Mouse (Mus musculus) CH12.LX (cell line): ENCODE measurements around the gene Gmppa. TPM values are rescaled to one million over a fixed set of nuclear protein-coding genes. Genes with fewer than 3 reads are reported as not detected.

ENCODE experiments used
- DNase-seq: peaks from one replicate; pipeline ENCODE4 v3.0.0-alpha.2; 2013; ENCODE audit errors: extremely low read depth
- H3K27ac ChIP-seq: 2 replicates; pipeline ENCODE4 v1.5.1; 2012; ENCODE audit warnings: low read depth, mild to moderate bottlenecking, control low read depth, moderate library complexity; ENCODE audit not compliant: insufficient read depth
- H3K27me3 ChIP-seq: replicated peaks from 2 replicates; pipeline ENCODE3; 2012; ENCODE audit warnings: inconsistent platforms
- H3K36me3 ChIP-seq, 2 experiments: replicated peaks in 1 of 2; 2 replicates each; pipeline versions ENCODE3 to v1.6.1; 2012; ENCODE audit warnings: inconsistent platforms in 1 of 2, low read length in 1 of 2, mild to moderate bottlenecking in 1 of 2, mixed read lengths in 1 of 2, moderate library complexity in 1 of 2; ENCODE audit not compliant: control insufficient read depth in 1 of 2, insufficient read depth in 1 of 2
- H3K4me1 ChIP-seq, 2 experiments: 2 replicates each; pipeline ENCODE4 v1.6.1; 2012; ENCODE audit warnings: inconsistent platforms in 1 of 2, moderate library complexity in 1 of 2; ENCODE audit not compliant: insufficient read depth in 2 of 2, control insufficient read depth in 1 of 2
- H3K4me2 ChIP-seq: 2 replicates; pipeline ENCODE4 v1.6.1; 2012; ENCODE audit warnings: low read depth, mild to moderate bottlenecking, control low read depth; ENCODE audit not compliant: poor library complexity, insufficient read depth, severe bottlenecking
- H3K4me3 ChIP-seq, 3 experiments: fragments of 150-350 bp in 1 of 3; sonication (generic) in 1 of 3; replicated peaks in 1 of 3; 2 replicates each; pipeline versions ENCODE3 to v1.5.1; 2011 to 2012; ENCODE audit warnings: low read depth in 2 of 3, low read length in 2 of 3, mild to moderate bottlenecking in 2 of 3, moderate library complexity in 2 of 3, control low read depth in 1 of 3, improper control_type of control experiment in 1 of 3, inconsistent platforms in 1 of 3, mixed read lengths in 1 of 3; ENCODE audit not compliant: poor library complexity in 1 of 3
- H3K79me2 ChIP-seq: replicated peaks from 2 replicates; pipeline ENCODE4 v1.6.1; 2012; ENCODE audit warnings: mild to moderate bottlenecking, moderate library complexity; ENCODE audit not compliant: control insufficient read depth, poor library complexity, insufficient read depth, severe bottlenecking; ENCODE audit errors: extremely low read depth
- H3K9ac ChIP-seq: 2 replicates; pipeline ENCODE4 v1.6.1; 2012; ENCODE audit warnings: low read depth, mild to moderate bottlenecking, control low read depth, moderate library complexity; ENCODE audit not compliant: insufficient read depth
- H3K9me3 ChIP-seq: replicated peaks from 2 replicates; pipeline ENCODE3; 2012; ENCODE audit warnings: low read length, inconsistent platforms, mixed read lengths
- CHD1 ChIP-seq: IDR thresholded peaks from 2 replicates; pipeline ENCODE4 v1.6.1; 2012; ENCODE audit warnings: low read depth, low read length, improper control_type of control experiment, inconsistent platforms
- CTCF ChIP-seq, 2 experiments: IDR thresholded peaks in 1 of 2; conservative IDR thresholded peaks in 1 of 2; 2 replicates each; pipeline ENCODE4 v1.5.1; 2011 to 2012; ENCODE audit warnings: low read depth in 2 of 2, low read length in 2 of 2, improper control_type of control experiment in 1 of 2, inconsistent platforms in 1 of 2, mild to moderate bottlenecking in 1 of 2, moderate library complexity in 1 of 2
- ELF1 ChIP-seq: IDR thresholded peaks from 2 replicates; pipeline ENCODE4 v1.6.1; 2014; ENCODE audit warnings: low read depth, mild to moderate bottlenecking, inconsistent platforms, low read length, improper control_type of control experiment
- ETS1 ChIP-seq: conservative IDR thresholded peaks from 2 replicates; pipeline ENCODE4 v1.6.1; 2012; ENCODE audit warnings: low read depth, mild to moderate bottlenecking, inconsistent platforms, low read length, improper control_type of control experiment, moderate library complexity
- GABPA ChIP-seq: IDR thresholded peaks from 2 replicates; pipeline ENCODE4 v1.6.1; 2012; ENCODE audit warnings: low read depth, low read length, improper control_type of control experiment, inconsistent platforms; ENCODE audit not compliant: insufficient replicate concordance
- MAFK ChIP-seq: IDR thresholded peaks from 2 replicates; pipeline ENCODE4 v1.6.1; 2011; ENCODE audit warnings: low read length, improper control_type of control experiment; ENCODE audit not compliant: insufficient replicate concordance
- MAX ChIP-seq: IDR thresholded peaks from 2 replicates; pipeline ENCODE4 v1.6.1; 2011; ENCODE audit warnings: low read length, improper control_type of control experiment
- MXI1 ChIP-seq: IDR thresholded peaks from 2 replicates; pipeline ENCODE4 v1.6.1; 2011; ENCODE audit warnings: mild to moderate bottlenecking, low read depth, low read length, improper control_type of control experiment
- MYC ChIP-seq: IDR thresholded peaks from 2 replicates; pipeline ENCODE4 v1.6.1; 2011; ENCODE audit warnings: low read depth, mild to moderate bottlenecking, improper control_type of control experiment, low read length
- NELFE ChIP-seq: IDR thresholded peaks from 2 replicates; pipeline ENCODE4 v1.6.1; 2011; ENCODE audit warnings: low read depth, low read length, improper control_type of control experiment
- PAX5 ChIP-seq: IDR thresholded peaks from 2 replicates; pipeline ENCODE4 v1.6.1; 2012; ENCODE audit warnings: low read length, inconsistent platforms, mixed read lengths
- RAD21 ChIP-seq: IDR thresholded peaks from 2 replicates; pipeline ENCODE4 v1.6.1; 2011; ENCODE audit warnings: low read depth, mild to moderate bottlenecking, low read length, improper control_type of control experiment, moderate library complexity
- SIN3A ChIP-seq: IDR thresholded peaks from 2 replicates; pipeline ENCODE4 v1.6.1; 2012; ENCODE audit warnings: low read length, improper control_type of control experiment, inconsistent platforms
- SMC3 ChIP-seq: IDR thresholded peaks from 2 replicates; pipeline ENCODE4 v1.6.1; 2011; ENCODE audit warnings: low read depth, low read length, improper control_type of control experiment
- TBP ChIP-seq: conservative IDR thresholded peaks from 2 replicates; pipeline ENCODE4 v1.6.1; 2011; ENCODE audit warnings: low read depth, low read length, improper control_type of control experiment
- TCF12 ChIP-seq: IDR thresholded peaks from 2 replicates; pipeline ENCODE4 v1.6.1; 2014; ENCODE audit warnings: low read depth, mild to moderate bottlenecking, inconsistent platforms, low read length, improper control_type of control experiment
- ZKSCAN1 ChIP-seq: IDR thresholded peaks from 2 replicates; pipeline ENCODE4 v1.6.1; 2012; ENCODE audit warnings: low read depth, inconsistent platforms, low read length, improper control_type of control experiment, borderline replicate concordance
- ZMIZ1 ChIP-seq: IDR thresholded peaks from 2 replicates; pipeline ENCODE4 v1.6.1; 2012; ENCODE audit warnings: low read depth, mild to moderate bottlenecking, inconsistent platforms, low read length, improper control_type of control experiment
- ZNF384 ChIP-seq: IDR thresholded peaks from 2 replicates; pipeline ENCODE4 v1.6.1; 2012; ENCODE audit warnings: low read depth, low read length, improper control_type of control experiment, inconsistent platforms
- dilution Hi-C: fragments of 300-500 bp; cut with MboI; formaldehyde crosslinking; loops from 2 replicates; pipeline ENCODE4 v1.14.3; 2020; ENCODE audit warnings: low sequenced_read_pairs; ENCODE audit not compliant: extremely low pct_unique_long_range_greater_than_20kb, extremely low pct_ligation_motif_present
- in situ Hi-C: fragments of 300-500 bp; cut with MboI; formaldehyde crosslinking; loops from 3 replicates; pipeline ENCODE4 v1.14.3; 2019; ENCODE audit warnings: low sequenced_read_pairs, low pct_ligation_motif_present, low pct_unique_long_range_greater_than_20kb, mixed read lengths
- polyA plus RNA-seq: library from polyadenylated mRNA; unstranded; fragments of >175 nt; gene quantifications from 2 replicates; pipeline ENCODE4 v1.2.1, GENCODE M21; 2012; ENCODE audit warnings: low read depth; ENCODE audit not compliant: insufficient read length
- total RNA-seq, 2 experiments: library from RNA; depleted of rRNA; stranded (reverse); fragments of 300-350 nt in 1 of 2; fragments of >200 nt in 1 of 2; gene quantifications; 2 replicates each; pipeline ENCODE4 v1.2.3; 2012 to 2014

Gmppa gene
- total and polyA plus RNA-seq, 3 experiments, result 102 to 153 (median 126) TPM

DNA sequence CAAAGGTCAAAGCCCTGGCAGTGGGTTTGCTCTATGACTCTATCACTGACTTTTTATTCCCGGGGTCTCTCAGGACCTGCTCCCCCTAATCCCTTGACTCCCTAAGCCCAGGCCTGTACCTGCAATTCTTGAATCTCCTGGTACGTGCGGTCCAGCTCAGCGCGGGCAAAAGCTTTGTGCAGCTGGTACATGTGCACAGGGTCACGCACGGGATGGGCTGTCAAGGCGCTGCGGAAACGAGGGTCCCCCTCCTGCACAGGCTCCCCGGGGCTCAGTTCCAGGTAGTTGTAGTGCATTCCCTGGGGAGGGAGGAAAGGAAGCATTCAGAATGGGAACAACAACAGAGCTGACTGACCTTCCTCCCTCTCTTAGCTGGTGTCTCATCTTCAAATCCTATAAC lies 40.7 kb downstream of the Gmppa start:
- TF ChIP-seq SMC3 (no peak), MYC (no peak), MAFK (no peak)
- Histone ChIP-seq H3K79me2 (peaks cover 5% of the 10 kb centered on the region; the same call in 1 of the 2 replicates), H3K36me3 (peaks cover 27 to 51% of the 10 kb centered on the region in 2 experiments), H3K27me3 (peaks cover 5% of the 10 kb centered on the region), H3K9ac (no peak overlapping the region), H3K9me3 (no peaks in the 10 kb centered on the region), H3K4me3 (no peak overlapping the region), H3K4me2 (no peak overlapping the region), H3K4me1 (peaks cover 7 to 24% of the 10 kb centered on the region in 2 experiments), H3K27ac (no peak overlapping the region)
- DNase-seq, result no peak
- in situ Hi-C loops (no loop called here), dilution Hi-C loops (no loop called here)

DNA sequence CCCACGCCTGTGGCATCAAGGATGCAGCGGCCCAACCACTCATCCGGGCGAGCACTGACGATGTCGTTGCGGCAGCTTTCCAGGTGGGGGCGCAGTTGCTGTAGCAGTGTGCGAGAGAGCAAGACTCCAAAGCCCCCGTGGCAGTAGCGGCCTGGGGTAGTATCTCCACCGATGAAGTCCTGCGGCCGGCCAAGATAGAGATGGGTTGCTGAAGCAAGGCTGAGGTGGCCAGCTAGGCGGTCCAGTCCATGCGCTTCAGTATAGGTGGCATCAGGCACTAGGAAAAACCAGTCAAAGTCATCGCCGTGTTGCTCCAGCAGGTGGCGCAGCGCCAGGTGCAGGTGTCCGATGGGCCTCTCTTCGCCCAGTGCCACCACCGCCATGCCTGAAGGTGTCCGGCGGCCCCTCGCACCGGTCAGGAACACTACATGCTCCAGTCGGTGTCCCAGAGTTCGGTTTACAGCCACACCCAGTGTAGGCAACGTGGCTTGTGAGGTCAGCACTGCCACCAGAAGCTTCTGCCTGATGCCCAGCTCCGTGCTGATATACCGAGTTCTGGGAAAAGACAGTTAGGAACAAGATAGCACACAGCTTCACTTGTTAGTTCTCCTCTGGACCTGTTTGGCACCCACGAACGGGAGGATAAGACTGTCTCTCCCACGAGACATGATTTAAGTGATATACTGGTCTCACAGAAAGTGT lies 41.7 kb downstream of the Gmppa start:
- Histone ChIP-seq H3K9ac (no peak overlapping the region; the same call in 1 of the 2 replicates), H3K27ac (no peak overlapping the region), H3K4me2 (peak overlapping the region; percentile 94), H3K4me3 (peak overlapping the region; percentile 67 to 81 (median 78)), H3K9me3 (no peaks in the 10 kb centered on the region), H3K79me2 (peaks cover 5% of the 10 kb centered on the region; the same call in 1 of the 2 replicates), H3K36me3 (peaks cover 27 to 48% of the 10 kb centered on the region in 2 experiments), H3K4me1 (peaks cover 7 to 24% of the 10 kb centered on the region in 2 experiments), H3K27me3 (peaks cover 5% of the 10 kb centered on the region)
- dilution Hi-C loops, result no loop called here
- in situ Hi-C loops, result no loop called here
- DNase-seq, result peak; percentile 77
- TF ChIP-seq RAD21 (peak; percentile 36), SMC3 (peak; percentile 75), CHD1 (no peak), TCF12 (peak; percentile 70), NELFE (peak; percentile 26; the same call in 1 of the 2 replicates), ZMIZ1 (no peak), CTCF (conservative IDR thresholded peaks at IDR 0.05 in 1 of 2, IDR thresholded peaks at IDR 0.05 in 1 of 2; ENCODE audit: low read depth in 2 of 2, low read length in 2 of 2) (peak; percentile 55 to 90), MXI1 (peak; percentile 75), SIN3A (peak; percentile 78; the same call in 1 of the 2 replicates), MAX (peak; percentile 65), MYC (peak; percentile 41; the same call in 1 of the 2 replicates)

DNA sequence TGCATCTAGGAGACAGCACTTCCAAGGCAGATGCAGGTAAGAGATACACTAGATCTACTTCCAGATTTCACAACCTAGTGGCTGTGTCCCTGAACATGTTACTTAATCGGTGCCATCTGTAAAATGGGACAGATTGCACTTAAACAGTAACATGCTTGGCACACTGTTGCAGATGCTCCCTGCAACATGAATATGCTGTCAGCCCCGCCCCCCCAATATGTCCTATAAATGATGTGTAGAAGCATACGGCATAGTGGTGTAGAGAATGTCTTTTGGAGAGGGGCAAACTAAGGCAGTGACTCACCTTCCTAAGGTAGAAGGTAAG lies 42.2 kb downstream of the Gmppa start:
- H3K9me3 ChIP-seq, result no peaks in the 10 kb centered on the region
- H3K4me2 ChIP-seq, result peak overlapping the region; percentile 94
- peaks cover 7 to 24% of the 10 kb centered on the region in 2 experiments for H3K4me1 ChIP-seq
- peak overlapping the region; percentile 70; the same call in 1 of the 2 replicates for H3K9ac ChIP-seq
- peaks cover 5% of the 10 kb centered on the region; the same call in 1 of the 2 replicates for H3K79me2 ChIP-seq
- TF ChIP-seq ETS1, result no peak
- TF ChIP-seq RAD21, result no peak
- no peak for TF ChIP-seq TBP
- TF ChIP-seq ELF1, result no peak
- TF ChIP-seq ZNF384, result no peak
- TF ChIP-seq MAFK, result no peak
- no peak for TF ChIP-seq ZKSCAN1
- TF ChIP-seq NELFE, result no peak
- no peak for TF ChIP-seq PAX5
- TF ChIP-seq GABPA, result no peak
- H3K4me3 ChIP-seq, result peak overlapping the region; percentile 67 to 81 (median 78)
- H3K36me3 ChIP-seq, result peaks cover 27 to 43% of the 10 kb centered on the region in 2 experiments
- peak; percentile 30 for DNase-seq
- dilution Hi-C loops (no loop called here), in situ Hi-C loops (no loop called here)
- H3K27ac ChIP-seq, result no peak overlapping the region
- peaks cover 5% of the 10 kb centered on the region for H3K27me3 ChIP-seq
